Comparison of ENCODE assay signal across 9 mouse cellular contexts in genomic region chr8:122342806-122343209, GRCm38 (mm10). TPM values are rescaled to one million over a fixed set of nuclear protein-coding genes. Genes with fewer than 3 reads are reported as not detected.
A peak's percentile ranks its signal among the peaks of the same experiment; 100 is the strongest.
DNase-seq lines count a peak whose midpoint lies in the region; ATAC-seq and TF ChIP-seq lines count a peak whose summit lies in the region.
"Had no signal": no experiment of that assay in that cellular context is flagged by ENCODE, and none has a peak within 500 bp of the region (broad histone marks: within the 10 kb centered on the region; RNA-seq: fewer than 3 reads in every experiment).

No protein-coding gene starts in this region.

- no peak for DNase-seq in layer of hippocampus, adult 2 months (ENCODE audit: low spot score in 2 of 2)
- DNase-seq in layer of hippocampus, adult 8-10 months (ENCODE audit: low spot score in 2 of 2), result no peak
- peak; percentile 53 to 54 for DNase-seq in heart, postnatal 14 days
- peak; percentile 52 to 78 for DNase-seq in kidney, postnatal 25 days
- DNase-seq in thymus, postnatal 14 days, result peak; percentile 57
- DNase-seq in layer of hippocampus, adult 11-12 months (ENCODE audit: low spot score), result no peak

- intact Hi-C loops in heart, postnatal 14 days (cut with DNase I), result no loop called here

- ATAC-seq in erythroid progenitor cell, adult 5-6 weeks (replicated peaks; ENCODE audit: low FRiP score, poor library complexity, severe bottlenecking), result peak; percentile 9
- peak; percentile 40 for ATAC-seq in megakaryocyte-erythroid progenitor cell, adult 5-6 weeks (replicated peaks; ENCODE audit: low FRiP score, low TSS enrichment, poor library complexity, severe bottlenecking)
- ATAC-seq: Patski had no signal

- TF ChIP-seq CTCF in layer of hippocampus, adult 2 months (conservative IDR thresholded peaks at IDR 0.05), result peak; percentile 43

- H3K4me3 ChIP-seq in layer of hippocampus, adult 2 months, result peak overlapping the region; percentile 11; the same call in 1 of the 2 replicates

- peak overlapping the region; percentile 54; the same call in 1 of the 2 replicates for H3K27ac ChIP-seq in layer of hippocampus, adult 2 months

RNA-seq across cellular contexts. Expression of gene Trhr2, which starts 17.7 kb away (rescaled TPM):
- under 1 TPM; 0.79 to 0.82 TPM for total RNA-seq in layer of hippocampus, adult 2 months (2021)
- total RNA-seq in layer of hippocampus, adult 8-10 months (2022), result 1 to 10 TPM in 3 of 4 experiments, under 1 TPM in 1; 0.31 to 1.8 (median 1.4) TPM
- not detected in 2 replicates for total RNA-seq in erythroid progenitor cell, adult 5-6 weeks (2015; ENCODE audit: low replicate concordance)
- not detected in 2 replicates for total RNA-seq in erythroid progenitor cell, adult 5-6 weeks (2017; ENCODE audit: low replicate concordance)
- total RNA-seq in heart, postnatal 14 days (2021), result not detected
- total RNA-seq in megakaryocyte-erythroid progenitor cell, adult 5-6 weeks (2014; fragmentation: Nextera tagmentation), result not detected in 2 replicates
- not detected in 2 replicates for total RNA-seq in megakaryocyte-erythroid progenitor cell, adult 5-6 weeks (2017)

RNA-seq across cellular contexts. Expression of gene Zc3h18, which starts 33.6 kb away (rescaled TPM):
- total RNA-seq in layer of hippocampus, adult 2 months (2021), result 10 to 100 TPM; 39.2 to 40.2 TPM
- 10 to 100 TPM; 39.6 to 42.7 (median 40.9) TPM for total RNA-seq in layer of hippocampus, adult 8-10 months (2022)
- total RNA-seq in erythroid progenitor cell, adult 5-6 weeks (2015; ENCODE audit: low replicate concordance), result 32.3 and 32.8 TPM in 2 replicates
- 57.9 and 58.0 TPM in 2 replicates for total RNA-seq in erythroid progenitor cell, adult 5-6 weeks (2017; ENCODE audit: low replicate concordance)
- 10 to 100 TPM; 22.4 to 22.8 TPM for total RNA-seq in heart, postnatal 14 days (2021)
- total RNA-seq in megakaryocyte-erythroid progenitor cell, adult 5-6 weeks (2014; fragmentation: Nextera tagmentation), result 69.7 and 77.5 TPM in 2 replicates
- total RNA-seq in megakaryocyte-erythroid progenitor cell, adult 5-6 weeks (2017), result 81.4 and 93.2 TPM in 2 replicates

Comparison
In these comparisons a context has a peak if more than half of its experiments do, and no peak if none do; other contexts are left out.
1. DNase-seq: peak in heart, postnatal 14 days (2 of 2), kidney, postnatal 25 days (2 of 2) and thymus, postnatal 14 days (single experiment); none in layer of hippocampus, adult 2 months (0 of 2), layer of hippocampus, adult 8-10 months (0 of 2) and layer of hippocampus, adult 11-12 months (single experiment).